Mouse (Mus musculus) retina, adult 2 months (tissue): Measurements from ENCODE around the gene Nsun2.

Source experiments
- DNase-seq: peaks from one replicate; pipeline ENCODE4 v3.0.0-alpha.2; 2012; ENCODE audit warnings: low read depth, low spot score

The Nsun2 gene

DNA sequence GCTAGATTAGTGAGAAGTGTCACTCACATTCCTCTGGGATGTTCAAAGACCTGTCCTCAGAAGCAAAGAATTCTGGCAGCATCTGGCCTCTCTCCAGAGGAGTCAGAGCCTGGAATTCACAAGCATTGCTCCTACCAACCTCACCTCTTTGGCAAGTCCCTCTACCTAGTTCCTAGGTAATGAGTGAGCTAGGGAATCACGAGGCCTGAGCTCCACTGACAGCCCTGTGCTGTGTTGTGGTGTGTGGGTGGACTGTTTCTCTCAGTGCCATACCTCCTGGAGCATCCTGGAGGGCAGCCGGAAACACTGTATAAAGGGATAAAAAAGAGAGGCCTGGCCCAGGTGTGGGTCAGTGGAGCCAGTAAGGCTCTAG, 9.4 kb upstream of the Nsun2 start:
- DNase-seq, result no peak

DNA sequence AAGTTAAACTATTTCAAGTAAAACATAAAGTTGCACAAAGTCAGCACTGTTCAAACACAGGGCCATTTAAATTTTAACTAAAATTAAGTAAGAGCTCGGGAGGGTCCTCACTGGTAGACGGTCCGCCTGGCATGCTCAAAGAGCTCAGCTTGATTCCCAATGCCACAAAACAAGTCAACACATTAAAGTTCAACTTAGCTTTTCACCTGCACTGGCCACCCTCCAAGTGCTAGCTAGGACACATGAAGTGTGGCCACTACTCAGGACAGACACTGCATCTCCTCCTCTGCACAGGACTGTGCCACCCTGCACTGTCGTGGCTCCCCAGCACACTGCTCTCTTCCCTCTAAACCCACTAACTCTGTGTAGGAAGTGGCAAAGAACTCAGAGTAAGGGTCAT, 7.7 kb upstream of the Nsun2 start:
- no peak for DNase-seq

DNA sequence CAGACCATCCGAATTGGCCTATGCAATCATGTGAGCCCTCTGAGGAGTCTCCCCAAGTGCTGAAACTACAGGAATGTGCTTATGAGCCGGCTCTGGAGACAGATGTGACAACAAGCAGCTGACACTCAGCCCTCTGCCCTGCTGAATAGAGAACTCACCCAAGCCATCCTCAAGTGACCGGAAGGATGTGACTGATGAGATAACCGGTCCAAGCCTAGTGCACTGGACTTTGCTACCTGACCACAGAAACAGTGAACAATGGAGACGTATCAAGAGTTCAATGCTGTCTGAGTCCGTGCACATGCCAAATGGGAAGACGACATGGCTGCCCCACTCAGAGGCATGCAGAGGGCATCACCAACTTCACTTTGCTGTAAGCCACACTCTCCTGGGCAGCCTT, 5.0 kb upstream of the Nsun2 start:
- DNase-seq, result no peak

DNA sequence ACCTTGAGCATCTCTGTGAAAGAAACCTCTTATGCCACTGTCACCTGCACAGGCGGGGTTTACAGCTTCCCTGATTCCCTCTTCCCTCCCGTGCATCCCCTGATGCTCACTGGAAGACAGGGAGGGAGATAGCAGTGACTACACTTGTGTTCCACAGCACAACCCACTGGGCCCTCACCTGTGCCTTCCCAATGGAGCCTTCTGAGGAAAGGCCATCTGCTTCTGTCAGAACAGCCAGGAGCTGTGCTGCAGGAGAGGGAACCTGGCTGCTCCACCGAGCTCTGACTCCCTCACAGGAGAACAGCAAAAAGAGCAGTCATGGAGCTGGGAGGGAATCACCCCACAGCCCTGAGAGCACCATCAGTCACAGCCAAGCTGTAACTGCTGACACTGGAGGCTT, 3.4 kb upstream of the Nsun2 start:
- DNase-seq, result no peak

DNA sequence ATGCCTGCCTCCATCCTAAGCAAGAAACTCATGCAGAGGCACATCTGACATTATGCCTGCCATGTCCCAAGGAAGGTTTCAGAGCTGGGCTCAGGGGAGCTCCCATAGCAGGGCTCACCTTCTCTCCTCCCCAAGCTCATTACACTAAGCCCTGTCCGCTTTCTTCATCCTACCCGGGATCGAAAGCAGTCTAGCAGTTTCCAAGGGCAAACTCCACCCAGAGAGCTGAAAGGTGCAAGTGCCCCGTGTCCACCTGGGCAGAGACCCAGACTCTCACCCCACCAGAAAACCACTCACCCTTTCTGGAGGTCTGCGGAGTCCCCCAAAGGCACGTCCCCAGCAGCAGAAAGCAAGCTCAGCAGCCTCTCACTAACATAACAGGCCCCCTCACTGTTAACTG, 2.6 kb upstream of the Nsun2 start:
- DNase-seq, result no peak

DNA sequence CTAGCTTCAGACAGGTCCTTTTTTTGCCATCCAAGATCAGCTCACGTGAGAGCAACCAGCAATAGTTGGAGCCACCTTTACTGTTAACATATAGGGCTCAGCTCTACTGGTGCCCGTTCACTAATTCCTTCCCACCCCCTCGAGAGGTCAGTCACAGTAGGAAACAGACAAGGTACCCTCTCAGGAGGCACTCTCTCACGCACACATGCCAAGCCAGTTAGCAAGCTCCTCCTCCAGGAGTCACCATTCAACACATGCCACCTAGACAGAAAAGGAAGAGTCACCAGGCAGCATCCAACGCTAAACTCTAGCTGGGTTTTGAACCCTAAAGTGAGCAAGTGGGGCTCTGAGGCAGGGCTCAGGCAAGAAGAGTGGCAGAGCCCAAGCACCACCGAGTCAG, 2.1 kb upstream of the Nsun2 start:
- no peak for DNase-seq

DNA sequence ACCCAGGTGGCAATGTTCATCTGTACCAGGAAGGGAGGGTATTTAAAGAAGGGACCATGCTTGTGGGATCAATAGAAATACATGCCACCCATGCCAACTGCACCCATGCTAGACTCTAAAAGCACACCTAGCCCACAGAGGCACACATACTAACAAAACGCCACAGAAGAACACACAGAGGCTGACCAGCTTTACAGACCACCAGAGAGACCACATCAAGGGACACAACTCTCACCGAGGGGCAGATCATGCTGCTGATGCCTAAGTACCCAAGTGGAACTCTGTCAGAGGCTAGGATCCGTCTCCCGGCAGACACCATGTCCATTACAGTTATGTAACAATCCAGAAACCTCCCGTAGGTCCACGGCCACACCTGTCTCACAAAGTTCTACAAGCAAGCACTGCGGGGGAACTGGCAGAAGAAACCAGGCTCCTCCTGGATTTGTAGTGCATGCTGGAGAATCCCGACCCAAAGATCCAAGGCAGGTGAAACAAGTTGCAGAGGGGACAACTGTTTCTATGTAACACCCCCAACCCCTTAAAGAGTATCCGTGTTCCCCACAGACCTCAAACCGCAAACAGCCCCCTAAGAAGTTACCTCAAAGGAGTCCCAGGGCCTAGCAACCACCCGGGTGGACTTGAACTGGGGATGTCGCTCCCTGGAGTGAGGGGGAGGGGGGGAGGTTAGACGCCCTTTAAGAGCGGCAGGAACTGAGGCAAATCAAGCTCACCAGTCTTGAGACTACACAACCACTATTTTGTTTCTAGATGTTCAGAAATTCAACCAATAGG, 1.2 kb upstream of the Nsun2 start:
- no peak for DNase-seq

DNA sequence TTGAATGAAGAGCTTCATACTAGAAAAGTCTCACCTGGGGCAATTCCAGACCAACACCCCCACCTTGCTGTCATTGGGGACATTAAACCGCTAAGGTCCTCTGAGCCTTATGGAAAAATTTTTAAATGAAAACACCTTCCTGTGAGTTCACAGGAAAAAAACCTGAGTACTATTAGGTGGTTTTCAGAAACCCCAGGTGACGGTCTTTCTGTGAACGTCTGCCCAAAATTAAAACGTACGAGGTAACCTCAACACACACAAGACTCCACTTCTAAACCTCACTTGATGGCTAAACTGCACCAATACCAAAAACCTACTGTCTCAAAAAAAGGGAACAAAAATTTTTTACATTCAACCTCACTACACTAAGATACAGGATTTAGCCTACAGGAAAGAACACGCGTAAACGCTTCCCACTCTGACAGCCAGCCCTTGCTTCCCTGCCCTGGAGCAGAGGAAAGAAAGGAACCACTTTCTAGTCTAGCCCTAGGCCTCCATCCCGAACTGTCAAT, 597 bp upstream of the Nsun2 start:
- no peak for DNase-seq

DNA sequence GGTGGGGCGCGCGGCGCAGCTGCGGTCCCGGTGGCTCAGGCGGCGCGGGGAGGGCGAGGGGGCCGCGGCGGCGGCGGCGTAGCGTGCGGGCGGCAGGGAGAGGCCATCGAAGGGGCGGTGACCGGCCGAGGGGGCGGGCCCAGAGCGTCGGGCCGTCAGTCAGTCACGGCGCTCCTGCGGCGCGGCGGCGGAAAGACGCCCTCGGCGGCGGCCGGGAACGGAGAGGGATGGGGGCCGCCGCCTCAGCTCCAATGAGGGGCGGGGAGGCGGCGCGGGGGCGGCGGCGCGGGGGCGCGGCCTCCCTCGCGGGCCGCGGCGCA, 748 bp downstream of the Nsun2 start, which contains the start of gene Tent4a:
Tent4a (minus strand) TSS at position 284 of the 320 bp plus-strand sequence.
- no peak for DNase-seq

DNA sequence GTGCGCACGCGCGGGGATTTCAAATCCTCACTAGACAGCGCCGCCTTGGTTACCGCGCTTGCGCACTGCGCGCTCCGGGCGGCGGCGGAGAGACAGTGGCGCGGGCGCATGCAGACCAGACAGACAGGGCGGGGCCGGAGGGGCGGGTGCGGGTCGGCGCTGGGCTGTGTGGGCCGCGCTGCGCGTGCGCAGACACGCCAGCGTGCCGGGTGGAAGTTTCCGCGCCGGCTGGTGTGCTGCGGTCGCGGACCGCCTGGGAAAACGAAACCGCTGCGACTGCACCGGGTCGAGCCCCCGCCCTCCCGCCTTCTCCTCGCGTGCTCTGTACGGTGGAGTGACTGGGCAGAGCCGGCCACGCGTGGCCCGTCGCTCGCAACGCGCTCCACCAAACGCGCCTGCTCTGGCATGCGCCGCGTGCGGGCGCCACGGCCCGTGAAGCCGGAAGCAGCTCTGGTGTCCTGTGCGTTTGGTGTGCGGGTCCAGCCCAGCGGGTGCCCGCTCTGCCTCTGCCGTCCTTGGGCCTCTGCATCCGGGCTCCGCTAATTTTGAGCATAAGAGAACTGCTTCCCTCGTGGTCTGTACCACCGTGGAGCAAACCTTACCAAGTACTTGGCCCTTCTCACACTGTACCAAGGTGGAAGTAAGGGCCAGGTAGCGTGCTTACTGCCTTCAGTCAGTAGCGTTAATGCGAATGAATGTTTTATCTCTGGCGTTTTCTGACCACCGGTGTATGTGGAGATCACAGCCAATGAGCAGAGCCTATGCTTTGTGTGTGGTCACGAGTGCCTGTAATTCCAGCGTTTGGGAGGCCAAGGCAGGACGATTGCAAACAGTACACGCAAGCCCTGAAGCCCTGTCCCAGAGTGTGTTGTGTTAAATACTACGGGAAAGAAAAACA, 1.4 kb downstream of the Nsun2 start:
- DNase-seq, result peak; percentile 98

DNA sequence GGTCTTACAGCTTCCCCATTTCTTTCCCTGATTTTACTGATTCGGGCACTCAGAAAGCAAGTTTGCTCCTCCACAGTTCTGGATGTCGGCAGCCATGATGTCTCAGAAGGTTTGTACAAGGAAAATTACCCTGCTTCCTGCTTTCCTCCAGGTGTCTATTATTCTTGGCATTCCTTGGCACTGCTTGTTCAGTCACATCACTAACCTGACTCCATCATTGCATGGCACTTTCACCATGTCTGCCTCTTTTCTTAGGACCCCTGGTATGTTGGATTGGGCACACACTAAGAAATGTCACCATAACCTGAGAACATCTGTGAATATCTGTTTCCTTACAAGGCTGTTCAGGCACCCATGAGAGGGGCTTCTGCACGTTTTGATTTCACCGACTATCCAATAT, 2.5 kb downstream of the Nsun2 start:
- DNase-seq, result no peak

DNA sequence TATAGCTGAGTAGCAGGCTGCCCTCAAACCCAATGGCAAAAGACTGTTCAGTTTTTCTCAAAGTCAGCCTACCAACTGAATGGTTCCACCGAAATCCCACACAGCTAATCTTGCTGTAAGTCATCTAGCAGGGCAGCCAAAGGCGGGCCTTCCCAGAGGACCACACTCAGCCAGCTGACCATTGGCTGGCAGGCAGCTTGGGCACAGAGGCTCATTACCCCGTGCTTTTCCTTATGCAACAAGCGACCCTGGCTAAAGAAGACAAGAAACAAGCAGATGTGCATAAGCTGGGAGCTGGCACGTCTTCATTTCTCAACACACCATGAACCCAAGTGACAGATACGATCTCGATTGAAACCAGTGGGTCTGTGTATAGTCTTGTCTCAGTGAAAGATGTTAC, 3.8 kb downstream of the Nsun2 start:
- no peak for DNase-seq

DNA sequence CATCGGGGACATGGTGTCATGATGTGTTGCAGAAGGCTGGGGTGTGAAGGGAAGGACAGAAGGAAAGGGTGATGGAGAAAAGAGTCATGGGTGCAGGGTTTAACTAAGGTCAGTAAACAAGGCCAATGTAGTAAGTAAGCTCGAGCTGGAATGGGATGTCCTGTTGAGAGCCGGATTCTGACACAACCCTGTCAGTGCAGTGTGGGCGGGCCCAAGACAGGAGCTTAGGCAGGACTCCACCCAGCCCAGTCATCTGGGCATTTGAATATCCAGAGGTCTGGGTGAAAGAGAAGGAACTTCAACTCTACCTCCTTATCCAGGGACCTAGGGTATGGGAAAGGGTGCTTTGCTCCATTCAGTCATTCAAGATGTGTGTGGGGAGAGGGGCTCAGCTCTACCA, 4.8 kb downstream of the Nsun2 start:
- no peak for DNase-seq

DNA sequence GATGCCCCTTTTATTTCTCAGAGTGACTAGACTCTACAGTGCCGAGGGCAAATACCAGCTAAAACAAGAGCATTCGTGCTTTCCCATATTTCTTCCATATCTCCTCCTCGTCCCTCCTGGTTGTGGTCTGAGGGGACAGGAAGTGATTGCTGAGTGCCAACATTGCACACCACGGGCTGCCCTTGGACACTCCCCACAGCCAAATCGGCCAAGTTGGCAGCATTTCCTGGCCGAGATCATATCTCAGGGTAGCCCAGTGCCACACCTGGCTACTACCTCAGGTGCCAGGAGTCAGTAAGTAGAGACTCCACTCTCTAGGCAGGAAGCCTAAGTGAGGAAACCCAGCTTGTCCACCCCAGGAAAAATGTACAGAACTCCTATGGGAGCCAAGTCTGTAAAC, 7.7 kb downstream of the Nsun2 start:
- DNase-seq, result no peak

DNA sequence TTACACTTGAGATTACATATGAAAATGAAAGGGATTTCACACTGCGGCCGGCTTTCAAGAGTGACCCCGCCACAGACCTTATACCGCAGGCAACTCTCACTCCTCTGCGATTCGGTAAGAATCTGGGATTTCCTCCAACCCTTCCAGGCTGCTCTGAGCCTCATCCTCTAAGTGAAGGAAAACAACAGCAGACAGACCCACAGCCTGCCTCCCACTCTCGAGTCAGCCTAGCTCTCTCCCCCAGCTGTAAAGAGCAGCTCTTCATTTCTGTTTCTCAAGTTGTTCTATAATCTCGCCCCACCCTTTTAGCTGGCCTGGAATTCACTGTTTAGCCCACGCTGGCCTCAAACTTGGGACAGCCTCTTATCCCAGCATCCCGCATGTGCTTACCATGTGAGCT, 8.2 kb downstream of the Nsun2 start:
- no peak for DNase-seq

DNA sequence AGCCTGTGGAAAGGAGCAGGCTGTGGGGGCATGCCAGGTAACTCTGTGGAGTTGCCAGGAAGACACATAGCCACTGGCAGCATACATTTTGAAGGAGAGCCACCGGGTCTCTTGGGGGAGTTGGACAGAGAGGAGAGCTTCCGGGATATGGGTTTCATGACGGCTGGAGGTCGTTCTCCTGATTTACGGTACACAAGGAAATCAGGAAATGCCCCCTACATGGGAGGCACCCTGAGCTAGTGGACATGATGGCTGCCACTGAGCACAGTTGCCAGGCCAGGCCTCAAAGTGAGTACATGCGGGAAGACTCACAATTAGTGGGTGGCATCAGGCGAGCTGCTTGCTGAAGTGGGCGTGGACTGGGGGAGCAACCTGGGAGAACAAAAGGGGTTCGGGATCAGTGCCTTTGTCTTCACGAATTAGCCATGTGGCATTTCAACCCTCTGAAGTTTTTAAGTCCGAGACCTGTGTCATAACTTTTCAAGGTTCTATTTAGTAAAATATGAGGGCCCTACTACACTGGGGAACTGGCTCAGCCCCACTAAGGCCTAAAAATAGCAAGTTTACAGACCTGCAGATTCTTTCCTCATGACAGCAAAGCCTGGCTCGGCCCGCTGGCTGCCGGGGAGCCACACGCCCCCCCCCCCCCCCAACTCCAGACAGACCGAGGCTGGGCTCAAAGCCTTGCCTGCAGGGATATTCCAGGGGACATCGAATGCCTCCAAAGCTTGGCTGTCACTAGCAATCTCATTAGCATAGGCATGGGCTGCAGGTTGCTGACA, 9.2 kb downstream of the Nsun2 start:
- DNase-seq, result no peak

DNA sequence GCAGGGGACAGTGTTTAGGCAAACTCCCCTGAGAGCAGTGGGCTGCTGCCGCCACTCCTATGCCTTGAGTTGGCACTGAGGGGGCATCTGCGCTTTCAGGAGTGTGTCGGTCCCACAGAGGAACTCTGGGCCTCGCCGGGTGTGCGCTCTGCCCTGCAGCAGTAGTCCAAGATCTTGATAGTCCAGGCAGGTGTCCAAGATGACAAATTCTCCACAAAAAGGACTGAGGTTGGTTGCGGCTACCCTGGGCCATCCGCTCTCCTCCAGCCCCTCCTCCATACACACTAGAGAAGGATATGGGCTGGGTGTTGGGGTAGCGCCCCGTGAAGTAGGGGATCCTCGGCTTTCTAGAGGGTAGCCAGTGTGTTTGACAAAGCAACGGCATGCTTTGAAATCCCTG, 10.0 kb downstream of the Nsun2 start:
- no peak for DNase-seq

DNA sequence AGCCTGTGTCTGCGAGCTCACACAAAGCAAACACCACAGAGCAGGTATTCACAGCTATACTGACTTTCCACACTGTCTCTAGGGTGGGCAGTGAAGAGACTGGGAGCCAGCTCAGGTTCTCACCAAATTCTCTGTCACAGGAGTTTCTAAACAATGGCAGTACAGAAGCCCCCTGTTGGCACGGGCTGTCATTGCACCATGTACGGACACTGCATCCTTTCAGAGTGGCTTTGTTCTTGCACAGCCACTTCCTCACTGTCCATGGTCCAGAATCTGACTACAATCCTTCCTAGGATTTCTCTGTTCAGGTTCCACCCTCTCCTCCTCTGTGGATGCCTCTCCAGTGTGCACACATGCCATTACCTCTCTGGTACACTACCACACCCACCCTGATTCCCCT, 11.5 kb downstream of the Nsun2 start:
- no peak for DNase-seq

DNA sequence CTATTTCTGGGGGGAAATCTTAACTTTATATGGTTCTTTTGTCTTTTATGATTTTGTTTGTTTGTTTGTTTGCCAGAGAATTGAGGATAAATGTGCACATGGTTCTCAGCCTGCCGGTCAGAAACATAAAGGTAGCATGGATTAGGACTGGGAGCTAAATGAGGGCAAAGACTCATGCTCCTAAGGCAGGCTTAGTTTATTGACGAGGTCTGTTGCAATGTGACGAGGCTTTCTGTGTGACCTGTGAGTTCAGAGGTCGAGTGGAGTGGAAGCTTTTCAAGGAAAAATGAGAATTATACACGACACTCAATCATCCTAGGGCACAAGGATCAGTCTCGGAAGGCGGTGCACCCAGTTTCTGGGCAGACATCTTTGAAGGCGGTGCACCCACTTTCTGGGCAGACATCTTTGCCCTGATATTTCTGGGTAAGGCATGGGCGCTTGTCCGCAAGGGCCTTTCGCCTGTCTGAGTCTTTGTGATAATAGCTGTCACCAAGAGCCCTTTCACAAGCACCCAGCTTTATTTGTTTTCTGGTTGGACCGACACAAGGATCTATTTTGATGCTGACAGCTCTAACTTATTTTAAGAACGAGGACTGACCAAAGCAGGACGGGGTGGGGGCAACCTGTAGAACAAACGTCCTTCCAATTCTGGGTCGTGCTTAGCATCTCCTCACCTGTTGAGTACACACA, 14.1 kb downstream of the Nsun2 start:
- no peak for DNase-seq

DNA sequence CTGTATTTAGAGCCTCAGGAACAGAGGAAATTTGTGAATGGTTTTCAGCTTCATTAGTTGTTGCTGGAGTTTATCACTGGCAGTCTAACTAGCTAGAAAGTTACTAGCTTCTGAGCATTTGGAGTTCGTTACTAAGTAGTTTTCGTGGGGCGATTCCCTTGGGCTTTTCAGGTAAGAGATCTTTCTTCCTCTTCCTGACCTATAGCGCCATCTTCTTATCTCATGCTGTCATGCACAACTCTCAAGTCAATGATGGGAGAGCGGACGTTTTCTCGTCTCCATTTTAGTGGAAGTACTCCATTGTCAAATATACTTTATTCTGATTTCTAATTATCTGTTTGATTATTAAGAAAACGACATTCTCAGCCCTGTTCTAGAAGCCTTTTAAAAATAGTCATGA, 16.4 kb downstream of the Nsun2 start:
- DNase-seq, result no peak

DNA sequence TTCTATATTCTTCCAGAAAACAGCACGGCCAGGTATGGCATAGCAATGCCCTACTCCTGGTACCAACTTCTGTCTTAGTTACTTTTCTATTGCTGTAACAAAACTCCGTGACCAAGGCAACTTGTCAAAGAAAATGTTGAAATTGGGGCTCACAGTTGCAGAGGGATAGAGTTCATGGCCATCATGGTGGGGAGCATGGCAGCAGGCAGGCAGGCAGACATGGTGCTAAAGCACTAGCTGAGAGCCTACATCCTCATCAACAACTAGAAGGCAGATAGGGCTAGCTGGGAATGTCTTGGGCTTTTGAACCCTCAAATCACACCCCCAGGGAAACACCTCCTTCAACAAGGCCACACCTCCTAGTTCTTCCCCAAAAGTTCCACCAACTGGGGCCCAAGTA, 17.3 kb downstream of the Nsun2 start:
- no peak for DNase-seq

DNA sequence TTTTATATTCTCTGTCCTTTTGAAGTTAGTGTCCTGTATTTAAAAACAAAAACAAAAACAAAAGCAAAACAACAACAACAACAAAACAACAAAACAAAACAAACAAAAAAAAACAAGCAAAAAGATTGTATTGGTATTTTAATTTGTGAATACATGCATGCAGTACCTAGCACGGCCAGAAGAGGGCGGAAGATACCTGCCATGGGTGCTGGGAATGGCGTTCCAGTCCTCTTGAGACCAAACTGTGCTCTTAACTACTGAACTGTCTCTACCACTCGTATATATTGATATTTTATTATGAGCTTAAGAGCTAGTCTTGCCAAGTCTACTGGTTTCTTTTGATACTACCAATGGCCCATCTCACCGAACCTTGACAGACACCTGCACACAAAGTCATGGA, 19.5 kb downstream of the Nsun2 start:
- no peak for DNase-seq
